Mouse (Mus musculus): Measurements from ENCODE around the gene Aldob. TPM values are rescaled to one million over a fixed set of nuclear protein-coding genes. Genes with fewer than 3 reads are reported as not detected.

Aldob gene
- 0.41 TPM in 1 of 2 replicates, not detected in the other for polyA plus RNA-seq (2014; fragmentation: Nextera tagmentation; extraction: Ambion mirVana)

DNA sequence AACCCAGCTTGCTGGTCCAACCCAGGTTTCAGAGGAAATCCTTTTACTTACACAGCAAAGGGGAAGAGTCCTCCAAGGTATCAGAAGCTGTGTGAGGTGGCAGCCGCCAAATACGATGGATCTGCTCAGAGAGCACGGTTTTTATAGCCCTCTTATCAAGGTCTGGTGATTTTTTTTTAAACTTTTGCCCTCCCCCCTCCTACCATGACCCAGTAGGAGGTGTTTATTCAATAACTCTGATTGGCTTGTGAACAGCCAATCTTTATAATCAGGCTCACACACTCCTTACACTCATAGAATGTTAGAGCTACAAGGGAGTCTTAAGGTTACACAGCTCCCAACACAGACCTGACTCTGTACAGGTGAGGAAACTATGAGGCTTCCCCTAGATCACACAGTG is at the start of gene Aldob:
Aldob (minus strand) TSS at position 164 of the 400 bp plus-strand sequence.
- DNase-seq (ENCODE audit: low spot score) = no peak
- ATAC-seq (ENCODE audit: insufficient read depth, low FRiP score, low TSS enrichment) = no peak
- no peak within 1 kb of the TSS for H3K27ac ChIP-seq (ENCODE audit: low read depth, low read length)
- H3K27me3 ChIP-seq (ENCODE audit: control insufficient read depth, insufficient read depth, low read length) = no peaks in the 10 kb centered on the region
- no peaks in the 10 kb centered on the region for H3K9me3 ChIP-seq (ENCODE audit: control insufficient read depth, low read length)
- H3K36me3 ChIP-seq (ENCODE audit: control insufficient read depth, insufficient read depth, low read length) = no peaks in the 10 kb centered on the region
- 80% methylated on average over 3 of the region's 3 CpGs for WGBS
- H3K4me3 ChIP-seq (ENCODE audit: low read depth, low read length) = no peak within 1 kb of the TSS
- no peaks in the 10 kb centered on the region for H3K4me1 ChIP-seq (ENCODE audit: control insufficient read depth, insufficient read depth, low read length)
- H3K9ac ChIP-seq (ENCODE audit: low read length) = no peak within 1 kb of the TSS
- H3K4me2 ChIP-seq (ENCODE audit: low read depth) = no peak within 1 kb of the TSS

DNA sequence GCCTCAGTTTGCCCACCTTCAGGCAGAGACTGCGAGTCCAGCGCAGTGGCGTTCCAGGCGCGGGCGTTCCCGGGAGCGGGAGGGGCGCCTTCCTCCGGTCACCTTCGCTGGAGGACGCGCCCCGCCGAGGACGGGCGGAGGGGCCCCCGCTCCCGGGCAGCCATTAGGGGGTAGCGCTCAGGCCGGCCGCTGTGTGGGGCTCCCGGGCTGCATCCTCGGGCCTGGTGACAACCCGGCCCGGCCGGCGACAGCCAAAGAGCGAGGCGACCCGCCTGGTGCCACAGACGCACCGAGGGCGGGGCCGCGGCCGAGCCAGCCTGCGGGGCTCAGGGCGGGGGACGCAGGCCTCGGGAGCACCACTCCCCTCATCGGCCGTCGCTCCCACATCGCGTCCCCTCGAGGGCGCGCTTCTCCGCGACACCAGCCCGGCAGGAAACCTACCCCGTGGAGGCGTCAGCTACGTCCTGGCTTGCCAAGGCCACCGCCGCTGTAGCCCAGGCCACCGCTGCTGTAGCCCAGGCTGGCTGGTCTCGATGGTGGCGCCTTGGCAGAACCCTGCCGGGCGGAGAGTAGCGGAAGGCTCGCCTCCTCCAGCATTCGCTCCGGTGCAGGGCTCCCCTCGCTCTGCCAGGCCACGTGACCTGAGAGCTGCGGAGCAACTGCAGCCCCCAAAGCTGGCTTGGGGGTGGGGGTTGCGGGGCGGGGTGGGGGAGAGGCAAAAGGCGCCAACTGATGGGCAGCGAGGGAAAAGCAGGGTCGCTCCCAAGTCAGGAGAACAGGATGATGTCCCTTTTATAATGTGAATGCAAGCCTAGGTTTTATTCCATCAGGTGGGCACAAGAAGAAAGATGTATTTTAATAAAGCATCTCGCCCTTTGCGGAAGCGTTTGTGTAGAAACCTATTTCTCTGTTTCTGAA is 48.1 kb upstream of the Aldob start, which contains the start of gene Tmem246:
Tmem246 (minus strand) TSS at position 694 of the 918 bp plus-strand sequence.
- H3K9me3 ChIP-seq (ENCODE audit: control insufficient read depth, low read length) = no peaks in the 10 kb centered on the region
- H3K36me3 ChIP-seq (ENCODE audit: control insufficient read depth, insufficient read depth, low read length) = no peaks in the 10 kb centered on the region
- peak; percentile 80 for DNase-seq (ENCODE audit: low spot score)
- peak within 1 kb of the TSS; percentile 58; the same call in 1 of the 2 replicates for H3K27ac ChIP-seq (ENCODE audit: low read depth, low read length)
- under 1% methylated on average over 76 of the region's 77 CpGs for WGBS
- H3K27me3 ChIP-seq (ENCODE audit: control insufficient read depth, insufficient read depth, low read length) = no peaks in the 10 kb centered on the region
- H3K4me3 ChIP-seq (ENCODE audit: low read depth, low read length) = peak within 1 kb of the TSS; percentile 80
- H3K9ac ChIP-seq (ENCODE audit: low read length) = peak within 1 kb of the TSS; percentile 82
- H3K4me2 ChIP-seq (ENCODE audit: low read depth) = peak within 1 kb of the TSS; percentile 84
- peaks cover 3% of the 10 kb centered on the region; the same call in 1 of the 2 replicates for H3K4me1 ChIP-seq (ENCODE audit: control insufficient read depth, insufficient read depth, low read length)
- peak; percentile 94 for ATAC-seq (ENCODE audit: insufficient read depth, low FRiP score, low TSS enrichment)

DNA sequence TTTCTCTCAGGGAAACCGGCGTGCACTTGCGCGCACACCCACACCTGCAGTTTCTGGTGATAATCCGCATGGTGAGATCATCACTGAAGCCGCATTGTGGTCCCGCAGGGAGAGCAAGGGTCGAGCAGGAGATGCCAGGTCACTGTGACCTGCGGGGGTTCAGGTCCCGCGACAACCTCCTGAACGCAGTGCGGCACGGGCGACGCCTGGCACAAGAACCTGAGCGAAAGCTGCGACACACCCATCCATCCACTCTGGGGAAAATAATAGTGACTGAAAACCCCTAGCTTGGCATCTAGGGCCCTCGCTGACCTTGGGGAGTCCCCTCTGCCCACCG is 47.5 kb upstream of the Aldob start:
- Histone ChIP-seq H3K9ac (ENCODE audit: low read length) (peak overlapping the region; percentile 82), H3K36me3 (ENCODE audit: control insufficient read depth, insufficient read depth, low read length) (no peaks in the 10 kb centered on the region), H3K27me3 (ENCODE audit: control insufficient read depth, insufficient read depth, low read length) (no peaks in the 10 kb centered on the region), H3K4me3 (ENCODE audit: low read depth, low read length) (peak overlapping the region; percentile 80), H3K4me1 (ENCODE audit: control insufficient read depth, insufficient read depth, low read length) (peaks cover 3% of the 10 kb centered on the region; the same call in 1 of the 2 replicates), H3K27ac (ENCODE audit: low read depth, low read length) (0 out of 2 replicates have a peak overlapping the region, but pooled peaks have one; percentile 58), H3K4me2 (ENCODE audit: low read depth) (peak overlapping the region; percentile 84), H3K9me3 (ENCODE audit: control insufficient read depth, low read length) (no peaks in the 10 kb centered on the region)
- ATAC-seq (ENCODE audit: insufficient read depth, low FRiP score, low TSS enrichment) (no peak), DNase-seq (ENCODE audit: low spot score) (peak; percentile 48)
- WGBS = 1% methylated on average over 20 of the region's 20 CpGs

DNA sequence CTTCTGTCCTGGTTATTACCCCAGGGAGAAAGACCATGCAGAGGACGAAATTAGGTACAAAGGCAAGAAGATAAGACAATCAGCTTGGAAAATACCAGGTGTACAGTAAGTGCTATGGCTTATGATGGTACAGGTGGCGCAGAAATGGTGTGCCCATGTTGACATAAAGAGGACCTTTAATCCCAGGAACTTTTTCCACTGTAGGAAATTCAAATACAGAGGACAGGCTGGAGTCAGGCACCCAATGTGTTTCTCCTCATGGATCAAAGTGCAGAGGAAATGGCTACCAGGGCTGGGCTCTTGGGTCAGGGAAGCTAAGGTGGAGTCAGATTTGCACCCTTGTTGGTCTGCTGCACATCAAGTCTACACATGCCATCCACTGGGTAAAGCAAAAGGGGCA is 40.8 kb upstream of the Aldob start:
- H3K27ac ChIP-seq (ENCODE audit: low read depth, low read length) = no peak overlapping the region
- H3K9ac ChIP-seq (ENCODE audit: low read length) = no peak overlapping the region
- ATAC-seq (ENCODE audit: insufficient read depth, low FRiP score, low TSS enrichment) (no peak), DNase-seq (ENCODE audit: low spot score) (no peak)
- H3K4me3 ChIP-seq (ENCODE audit: low read depth, low read length) = no peak overlapping the region
- no peaks in the 10 kb centered on the region for H3K27me3 ChIP-seq (ENCODE audit: control insufficient read depth, insufficient read depth, low read length)
- peaks cover 4% of the 10 kb centered on the region; the same call in 1 of the 2 replicates for H3K36me3 ChIP-seq (ENCODE audit: control insufficient read depth, insufficient read depth, low read length)
- H3K4me1 ChIP-seq (ENCODE audit: control insufficient read depth, insufficient read depth, low read length) = no peaks in the 10 kb centered on the region
- no peaks in the 10 kb centered on the region for H3K9me3 ChIP-seq (ENCODE audit: control insufficient read depth, low read length)
- no peak overlapping the region for H3K4me2 ChIP-seq (ENCODE audit: low read depth)
- WGBS = 81% methylated on average over 2 of the region's 2 CpGs

DNA sequence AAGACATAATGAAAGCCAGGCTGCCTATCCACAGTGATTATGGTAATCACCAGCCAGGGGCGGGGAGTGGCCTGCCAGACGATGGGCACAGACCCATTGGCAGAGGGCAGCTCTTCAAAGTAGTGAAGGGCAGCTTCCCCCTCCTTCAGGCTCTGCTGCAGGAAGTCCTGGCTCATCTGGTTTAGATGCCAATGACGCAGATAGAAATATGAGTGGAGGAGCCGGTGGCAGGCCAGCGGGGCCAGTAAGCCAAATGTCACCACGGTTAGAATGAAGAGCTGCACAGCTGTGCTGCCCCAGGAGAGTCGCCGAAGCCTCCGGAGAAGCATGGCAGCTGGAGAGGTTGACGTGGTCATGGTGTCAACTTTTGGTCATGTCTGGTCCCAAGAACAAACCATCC is 37.5 kb upstream of the Aldob start:
- Histone ChIP-seq H3K27me3 (ENCODE audit: control insufficient read depth, insufficient read depth, low read length) (no peaks in the 10 kb centered on the region), H3K9ac (ENCODE audit: low read length) (no peak overlapping the region), H3K4me3 (ENCODE audit: low read depth, low read length) (no peak overlapping the region), H3K9me3 (ENCODE audit: control insufficient read depth, low read length) (no peaks in the 10 kb centered on the region), H3K27ac (ENCODE audit: low read depth, low read length) (no peak overlapping the region), H3K4me1 (ENCODE audit: control insufficient read depth, insufficient read depth, low read length) (no peaks in the 10 kb centered on the region), H3K36me3 (ENCODE audit: control insufficient read depth, insufficient read depth, low read length) (peaks cover 4% of the 10 kb centered on the region; the same call in 1 of the 2 replicates), H3K4me2 (ENCODE audit: low read depth) (no peak overlapping the region)
- WGBS = 89% methylated on average over 10 of the region's 10 CpGs
- DNase-seq (ENCODE audit: low spot score) = no peak
- ATAC-seq (ENCODE audit: insufficient read depth, low FRiP score, low TSS enrichment) = no peak

DNA sequence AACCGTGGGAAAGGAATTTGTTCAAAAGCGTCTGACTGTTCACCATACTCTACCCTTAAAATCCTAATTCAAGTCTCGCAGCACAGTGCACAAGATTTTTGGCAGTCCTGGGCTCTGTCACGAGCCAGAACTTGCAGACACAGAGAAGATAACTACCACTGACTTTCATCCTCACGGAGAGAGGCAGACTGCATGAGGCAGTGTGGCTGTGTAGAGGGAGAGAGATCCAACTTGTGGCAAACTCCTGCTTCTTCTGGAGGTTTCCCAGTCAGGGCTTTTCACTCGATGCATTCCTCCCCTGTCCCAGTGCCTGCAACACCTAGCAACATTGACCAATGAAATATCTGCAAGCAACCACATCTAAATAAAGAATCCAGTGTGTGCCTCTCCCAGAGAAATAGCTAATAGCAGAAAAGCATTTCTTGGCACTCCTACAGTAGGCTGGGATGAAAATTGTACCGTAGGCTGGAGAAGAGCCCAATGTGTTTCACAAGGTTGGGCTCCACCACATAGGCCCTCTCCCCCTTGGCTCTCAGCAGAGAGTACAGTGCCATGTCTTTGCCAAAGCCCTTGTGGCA is 36.3 kb upstream of the Aldob start:
- no peak overlapping the region for H3K4me2 ChIP-seq (ENCODE audit: low read depth)
- WGBS = 89% methylated on average over 7 of the region's 7 CpGs
- H3K4me1 ChIP-seq (ENCODE audit: control insufficient read depth, insufficient read depth, low read length) = no peaks in the 10 kb centered on the region
- no peak overlapping the region for H3K27ac ChIP-seq (ENCODE audit: low read depth, low read length)
- DNase-seq (ENCODE audit: low spot score) = no peak
- no peaks in the 10 kb centered on the region for H3K9me3 ChIP-seq (ENCODE audit: control insufficient read depth, low read length)
- H3K27me3 ChIP-seq (ENCODE audit: control insufficient read depth, insufficient read depth, low read length) = no peaks in the 10 kb centered on the region
- H3K36me3 ChIP-seq (ENCODE audit: control insufficient read depth, insufficient read depth, low read length) = peaks cover 4% of the 10 kb centered on the region; the same call in 1 of the 2 replicates
- no peak overlapping the region for H3K4me3 ChIP-seq (ENCODE audit: low read depth, low read length)
- ATAC-seq (ENCODE audit: insufficient read depth, low FRiP score, low TSS enrichment) = no peak
- no peak overlapping the region for H3K9ac ChIP-seq (ENCODE audit: low read length)

DNA sequence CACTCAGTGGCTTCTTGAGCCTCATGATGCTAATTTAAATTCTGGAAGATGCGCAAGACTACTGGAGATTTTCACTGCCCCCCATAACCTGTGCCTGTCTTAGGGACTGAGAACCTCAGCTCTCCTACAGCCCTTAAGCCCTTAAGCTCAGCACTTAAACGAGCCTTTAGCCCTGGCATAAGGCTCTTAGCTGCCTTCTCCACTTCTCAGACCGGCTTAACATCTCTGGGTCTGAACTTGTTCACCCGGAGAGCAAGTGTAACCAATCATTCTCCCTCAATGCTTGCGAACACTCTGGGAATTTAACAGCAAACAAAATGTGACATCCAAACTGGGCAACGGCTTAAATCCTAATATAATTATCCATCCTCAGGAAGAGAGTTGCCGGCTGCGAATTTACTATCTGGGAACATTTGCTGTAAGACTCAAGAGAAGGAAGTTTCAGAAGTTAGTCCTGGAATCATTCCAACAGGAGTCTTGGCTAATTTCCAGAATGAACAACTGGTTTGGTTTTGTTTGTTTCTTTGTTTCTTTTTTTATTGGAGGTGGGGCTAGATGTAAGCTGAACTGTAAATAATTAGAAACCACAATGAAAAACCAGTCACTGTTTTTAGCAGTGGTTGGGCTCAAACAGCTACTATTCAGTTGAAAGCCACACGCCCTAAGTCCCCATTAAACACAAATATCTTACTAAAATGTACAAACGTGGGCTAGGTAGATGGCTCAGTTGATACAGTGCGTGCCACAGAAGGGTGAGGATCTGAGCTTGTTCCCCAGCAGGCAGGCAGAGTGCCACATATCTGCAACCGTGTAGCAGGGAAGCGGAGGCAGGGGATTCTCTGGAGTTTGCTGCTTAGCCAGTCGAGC is 34.9 kb upstream of the Aldob start:
- no peaks in the 10 kb centered on the region for H3K27me3 ChIP-seq (ENCODE audit: control insufficient read depth, insufficient read depth, low read length)
- WGBS = 83% methylated on average over 14 of the region's 14 CpGs
- no peak overlapping the region for H3K4me2 ChIP-seq (ENCODE audit: low read depth)
- peaks cover 4% of the 10 kb centered on the region; the same call in 1 of the 2 replicates for H3K36me3 ChIP-seq (ENCODE audit: control insufficient read depth, insufficient read depth, low read length)
- no peaks in the 10 kb centered on the region for H3K9me3 ChIP-seq (ENCODE audit: control insufficient read depth, low read length)
- DNase-seq (ENCODE audit: low spot score) (no peak), ATAC-seq (ENCODE audit: insufficient read depth, low FRiP score, low TSS enrichment) (no peak)
- H3K27ac ChIP-seq (ENCODE audit: low read depth, low read length) = no peak overlapping the region
- H3K9ac ChIP-seq (ENCODE audit: low read length) = no peak overlapping the region
- H3K4me3 ChIP-seq (ENCODE audit: low read depth, low read length) = no peak overlapping the region
- H3K4me1 ChIP-seq (ENCODE audit: control insufficient read depth, insufficient read depth, low read length) = no peaks in the 10 kb centered on the region

DNA sequence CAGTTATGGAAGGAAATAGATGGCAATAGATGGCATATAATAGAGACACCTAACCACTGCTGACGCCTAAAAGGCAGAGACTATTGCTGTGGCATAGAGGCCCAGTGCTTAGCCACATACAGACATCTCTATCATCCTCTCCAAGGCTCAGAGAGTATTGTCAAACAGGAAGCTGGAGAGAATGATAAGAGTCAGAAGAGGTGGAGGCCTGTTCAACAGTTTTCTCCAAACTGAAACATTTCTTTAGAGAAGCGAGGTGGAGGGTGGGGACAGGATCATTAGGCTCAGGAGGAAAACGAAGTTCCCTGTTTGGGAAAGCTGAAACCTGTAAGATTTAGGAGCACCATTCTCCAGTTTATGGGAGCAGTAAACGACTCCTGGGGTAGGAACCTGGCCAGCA is 31.9 kb upstream of the Aldob start:
- no peak overlapping the region for H3K27ac ChIP-seq (ENCODE audit: low read depth, low read length)
- no peak for DNase-seq (ENCODE audit: low spot score)
- ATAC-seq (ENCODE audit: insufficient read depth, low FRiP score, low TSS enrichment) = no peak
- H3K4me2 ChIP-seq (ENCODE audit: low read depth) = no peak overlapping the region
- WGBS = 48% methylated on average over 4 of the region's 4 CpGs
- H3K27me3 ChIP-seq (ENCODE audit: control insufficient read depth, insufficient read depth, low read length) = no peaks in the 10 kb centered on the region
- H3K4me3 ChIP-seq (ENCODE audit: low read depth, low read length) = no peak overlapping the region
- H3K9me3 ChIP-seq (ENCODE audit: control insufficient read depth, low read length) = no peaks in the 10 kb centered on the region
- H3K36me3 ChIP-seq (ENCODE audit: control insufficient read depth, insufficient read depth, low read length) = peaks cover 4% of the 10 kb centered on the region; the same call in 1 of the 2 replicates
- H3K9ac ChIP-seq (ENCODE audit: low read length) = no peak overlapping the region
- H3K4me1 ChIP-seq (ENCODE audit: control insufficient read depth, insufficient read depth, low read length) = no peaks in the 10 kb centered on the region
